Mouse (Mus musculus) thymus, postnatal 36 days (tissue): ENCODE measurements around the gene Amz2.

Experiments used
- DNase-seq, 2 experiments: peaks; one replicate each; pipeline ENCODE4 v3.0.0; 2022; ENCODE audit warnings: mixed read lengths in 2 of 2

Gene Amz2

GRCm38 (mm10) chr11:109422263-109422662, 3.5 kb upstream of the Amz2 start:
- no peak for DNase-seq

GRCm38 (mm10) chr11:109423294-109423693, 2.5 kb upstream of the Amz2 start:
- DNase-seq, result no peak

- no peak for DNase-seq
These were observed 483 bp downstream of the Amz2 start for GRCm38 (mm10) chr11:109426272-109426586.

GRCm38 (mm10) chr11:109427353-109427752, 1.6 kb downstream of the Amz2 start:
- DNase-seq, result no peak

- DNase-seq, result no peak
These were observed 8.6 kb downstream of the Amz2 start for GRCm38 (mm10) chr11:109434233-109434798.

- no peak for DNase-seq
These were observed 11.1 kb downstream of the Amz2 start for GRCm38 (mm10) chr11:109436889-109437288.

- no peak for DNase-seq
These were observed 13.5 kb downstream of the Amz2 start for GRCm38 (mm10) chr11:109439209-109439608.

GRCm38 (mm10) chr11:109439829-109440340, 14.1 kb downstream of the Amz2 start:
- peak; percentile 82 to 87 for DNase-seq

- DNase-seq, result no peak
These were observed 14.9 kb downstream of the Amz2 start for GRCm38 (mm10) chr11:109440641-109441040.

- DNase-seq, result peak; percentile 57 to 64
These were observed 15.4 kb downstream of the Amz2 start for GRCm38 (mm10) chr11:109441119-109441518.

GRCm38 (mm10) chr11:109442166-109442730, 16.5 kb downstream of the Amz2 start:
- no peak for DNase-seq

GRCm38 (mm10) chr11:109443468-109444263, 17.9 kb downstream of the Amz2 start:
- DNase-seq, result no peak

- peak; percentile 61 to 63 for DNase-seq
These were observed 18.9 kb downstream of the Amz2 start for GRCm38 (mm10) chr11:109444600-109444999.

GRCm38 (mm10) chr11:109445438-109446035, 19.8 kb downstream of the Amz2 start:
- no peak for DNase-seq

- no peak for DNase-seq
These were observed 25.4 kb downstream of the Amz2 start for GRCm38 (mm10) chr11:109451169-109451568.

- DNase-seq, result no peak
These were observed 30.5 kb downstream of the Amz2 start for GRCm38 (mm10) chr11:109456261-109456660.

GRCm38 (mm10) chr11:109458165-109458564, 32.4 kb downstream of the Amz2 start:
- DNase-seq, result no peak

- DNase-seq, result no peak
These were observed 34.8 kb downstream of the Amz2 start for GRCm38 (mm10) chr11:109460586-109460985.

- no peak for DNase-seq
These were observed 39.3 kb downstream of the Amz2 start for GRCm38 (mm10) chr11:109465068-109465467.

GRCm38 (mm10) chr11:109466987-109467386, 41.2 kb downstream of the Amz2 start:
- no peak for DNase-seq

GRCm38 (mm10) chr11:109468133-109468532, 42.4 kb downstream of the Amz2 start:
- DNase-seq, result no peak

GRCm38 (mm10) chr11:109470170-109470569, 44.4 kb downstream of the Amz2 start:
- no peak for DNase-seq
